Mouse (Mus musculus) E14TG2a.4 (cell line): ENCODE data around the gene Hoxa5.
A peak's percentile ranks its signal among the peaks of the same experiment; 100 is the strongest.

ENCODE experiments used
- H3K27me3 ChIP-seq: 2 replicates; pipeline ENCODE4 v1.6.1; 2014; ENCODE audit warnings: low read length, control low read depth; ENCODE audit not compliant: insufficient read depth
- H3K36me3 ChIP-seq: 2 replicates; pipeline ENCODE4 v1.6.1; 2014; ENCODE audit warnings: low read length, control low read depth; ENCODE audit not compliant: insufficient read depth
- H3K4me1 ChIP-seq: replicated peaks from 2 replicates; pipeline ENCODE4 v1.6.1; 2014; ENCODE audit warnings: low read depth, low read length, control low read depth
- H3K4me3 ChIP-seq: replicated peaks from 2 replicates; pipeline ENCODE4 v1.5.1; 2014; ENCODE audit warnings: mild to moderate bottlenecking, low read length
- H3K9me3 ChIP-seq: 2 replicates; pipeline ENCODE4 v1.6.1; 2014; ENCODE audit warnings: low read length, control low read depth
- CTCF ChIP-seq: conservative IDR thresholded peaks from 2 replicates; pipeline ENCODE4 v1.5.1; 2014; ENCODE audit warnings: low read length
- NANOG ChIP-seq: IDR thresholded peaks from 2 replicates; pipeline ENCODE4 v1.6.1; 2014; ENCODE audit warnings: borderline replicate concordance, low read length, mixed read lengths
- POU5F1 ChIP-seq: IDR thresholded peaks from 2 replicates; pipeline ENCODE4 v1.6.1; 2014; ENCODE audit warnings: low read length, borderline replicate concordance

Gene Hoxa5

DNA sequence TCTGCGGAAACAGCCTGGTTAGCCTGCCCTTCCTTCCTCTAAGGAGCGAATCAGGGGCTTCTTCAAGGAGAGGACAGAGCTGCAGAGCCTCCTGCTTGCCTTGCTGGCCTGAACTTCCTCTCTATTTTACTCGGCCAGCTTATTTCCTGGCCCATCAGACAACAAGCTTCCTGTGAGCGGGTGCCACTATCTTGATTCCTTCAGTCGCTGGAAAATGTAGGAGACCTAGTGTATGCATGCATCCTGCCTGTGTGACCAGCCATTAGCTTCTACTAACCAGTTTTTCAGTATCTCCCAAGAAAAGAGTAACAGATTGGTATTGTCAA, 33.5 kb downstream of the Hoxa5 start:
- Histone ChIP-seq H3K4me1 (peaks cover 52% of the 10 kb centered on the region), H3K36me3 (no peaks in the 10 kb centered on the region), H3K27me3 (peaks cover 94% of the 10 kb centered on the region), H3K4me3 (peak overlapping the region; percentile 50), H3K9me3 (no peaks in the 10 kb centered on the region; the same call in 1 of the 2 replicates)
- TF ChIP-seq POU5F1, result no peak
- no peak for TF ChIP-seq CTCF
- TF ChIP-seq NANOG, result no peak

DNA sequence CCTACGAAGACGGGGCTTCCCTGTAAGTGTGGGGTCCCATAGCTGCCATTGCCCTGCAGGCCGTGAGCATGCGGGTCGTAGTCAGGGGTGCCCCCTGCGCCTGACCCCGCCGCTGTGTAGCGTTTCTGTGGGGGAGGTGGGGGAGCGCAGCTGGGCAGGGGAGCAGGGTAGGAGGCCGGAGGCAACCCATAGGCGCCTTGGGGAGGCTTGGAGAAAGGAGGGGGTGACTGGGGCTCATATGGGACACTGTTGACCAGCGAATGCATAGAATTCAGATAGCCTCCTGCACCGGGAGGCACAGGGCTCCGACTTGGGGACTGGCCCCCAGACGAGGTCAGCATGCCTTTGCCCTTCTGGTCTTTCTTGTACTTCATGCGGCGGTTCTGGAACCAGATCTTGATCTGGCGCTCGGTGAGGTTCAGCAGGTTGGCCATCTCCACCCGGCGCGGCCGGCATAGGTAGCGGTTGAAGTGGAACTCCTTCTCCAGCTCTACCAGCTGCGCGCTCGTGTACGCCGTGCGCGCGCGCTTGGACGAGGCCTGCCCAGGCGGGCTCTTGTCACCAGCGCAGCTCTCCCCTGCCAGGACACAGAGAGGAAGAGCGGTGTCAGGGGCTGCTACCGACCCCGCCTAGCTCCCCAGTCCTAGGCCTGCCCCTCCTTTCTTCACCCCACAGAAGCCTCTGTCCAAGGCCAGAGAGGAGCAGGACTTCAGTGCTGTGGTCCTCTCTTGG, 34.1 kb downstream of the Hoxa5 start:
- Histone ChIP-seq H3K27me3 (peaks cover 97% of the 10 kb centered on the region), H3K4me3 (peak overlapping the region; percentile 50), H3K9me3 (no peaks in the 10 kb centered on the region; the same call in 1 of the 2 replicates), H3K36me3 (no peaks in the 10 kb centered on the region), H3K4me1 (peaks cover 57% of the 10 kb centered on the region)
- no peak for TF ChIP-seq NANOG
- TF ChIP-seq CTCF, result no peak
- no peak for TF ChIP-seq POU5F1

DNA sequence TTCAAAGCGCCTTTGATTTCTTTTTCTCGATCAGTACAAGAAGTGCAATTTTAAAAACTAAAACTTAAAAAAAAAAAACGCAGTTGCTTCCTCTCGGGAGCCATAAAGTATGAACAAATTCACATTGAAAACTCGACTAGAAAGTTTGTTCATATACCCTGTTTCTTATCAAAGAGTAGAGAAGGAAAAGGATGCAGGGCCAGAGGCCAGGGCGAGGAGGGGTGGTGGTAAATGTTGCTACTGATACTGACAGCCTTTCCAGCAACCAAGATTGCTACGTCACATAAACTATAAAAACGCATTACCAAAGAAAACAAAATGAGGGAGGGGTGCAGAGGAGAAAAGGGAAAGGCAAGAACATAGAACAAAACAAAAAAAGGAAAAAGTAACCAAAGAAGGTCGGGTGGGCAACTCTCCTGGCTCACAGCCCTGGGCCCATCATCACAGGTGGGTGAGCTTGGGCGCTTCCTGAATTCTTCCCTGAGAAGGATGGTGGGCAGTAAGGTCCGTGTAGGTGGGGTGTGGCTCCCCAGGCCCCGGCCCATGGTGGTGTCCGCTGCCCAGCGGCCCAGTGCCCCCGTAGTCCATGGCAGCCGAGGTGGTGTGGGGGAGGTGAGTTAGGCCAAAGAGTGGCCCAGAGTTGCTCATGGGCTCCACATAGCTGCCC, 34.8 kb downstream of the Hoxa5 start:
- no peaks in the 10 kb centered on the region for H3K36me3 ChIP-seq
- no peaks in the 10 kb centered on the region; the same call in 1 of the 2 replicates for H3K9me3 ChIP-seq
- TF ChIP-seq POU5F1, result no peak
- no peak for TF ChIP-seq CTCF
- no peak for TF ChIP-seq NANOG
- peak overlapping the region; percentile 50; the same call in 1 of the 2 replicates for H3K4me3 ChIP-seq
- H3K4me1 ChIP-seq, result peaks cover 59% of the 10 kb centered on the region
- H3K27me3 ChIP-seq, result peaks cover 97% of the 10 kb centered on the region

DNA sequence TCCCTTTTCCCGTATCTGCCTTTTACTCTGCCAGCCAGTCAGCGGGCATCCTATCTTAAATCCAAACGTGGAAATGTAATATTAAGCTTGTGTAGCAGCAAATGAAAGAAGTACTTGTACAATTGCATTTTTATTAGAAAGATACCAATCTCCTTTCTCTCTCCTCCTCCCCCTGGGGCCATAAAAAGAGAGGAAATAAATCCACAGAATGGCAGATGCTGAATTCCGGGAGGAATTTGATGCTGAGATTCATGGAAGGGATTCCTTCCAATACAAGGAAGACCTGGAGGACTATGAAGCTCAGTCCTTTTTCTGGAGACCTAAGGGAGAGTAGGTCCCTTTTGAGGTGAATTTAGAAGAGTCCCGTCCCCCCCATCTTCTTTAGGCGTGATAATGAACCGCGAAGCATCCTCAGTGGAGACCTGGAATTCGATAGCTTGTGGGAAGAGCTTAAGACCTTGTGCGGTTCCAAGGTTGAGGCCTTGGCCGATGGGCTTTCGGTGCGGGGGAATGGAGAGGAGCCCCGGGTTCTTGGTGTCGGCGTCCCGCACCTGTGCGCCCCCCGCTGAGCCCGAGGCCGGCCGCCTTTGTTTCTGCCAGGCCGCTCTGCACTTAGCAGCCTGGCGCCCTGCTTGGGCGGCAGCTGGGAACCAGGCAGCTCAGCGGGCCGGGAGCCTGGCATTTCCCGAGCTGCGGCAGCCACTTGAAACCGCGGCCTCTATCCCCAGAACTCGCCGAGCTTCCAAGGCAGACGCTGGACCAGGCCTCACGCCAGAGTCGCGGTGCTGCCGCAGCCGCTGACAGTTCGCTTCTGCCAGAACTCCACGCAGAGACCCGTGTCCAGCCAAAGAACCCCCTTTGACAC, 36.0 kb downstream of the Hoxa5 start:
- TF ChIP-seq NANOG (no peak), CTCF (no peak), POU5F1 (no peak)
- no peaks in the 10 kb centered on the region for H3K36me3 ChIP-seq
- H3K9me3 ChIP-seq, result no peaks in the 10 kb centered on the region; the same call in 1 of the 2 replicates
- peaks cover 99% of the 10 kb centered on the region for H3K27me3 ChIP-seq
- peak overlapping the region; percentile 41 for H3K4me3 ChIP-seq
- peaks cover 69% of the 10 kb centered on the region for H3K4me1 ChIP-seq

DNA sequence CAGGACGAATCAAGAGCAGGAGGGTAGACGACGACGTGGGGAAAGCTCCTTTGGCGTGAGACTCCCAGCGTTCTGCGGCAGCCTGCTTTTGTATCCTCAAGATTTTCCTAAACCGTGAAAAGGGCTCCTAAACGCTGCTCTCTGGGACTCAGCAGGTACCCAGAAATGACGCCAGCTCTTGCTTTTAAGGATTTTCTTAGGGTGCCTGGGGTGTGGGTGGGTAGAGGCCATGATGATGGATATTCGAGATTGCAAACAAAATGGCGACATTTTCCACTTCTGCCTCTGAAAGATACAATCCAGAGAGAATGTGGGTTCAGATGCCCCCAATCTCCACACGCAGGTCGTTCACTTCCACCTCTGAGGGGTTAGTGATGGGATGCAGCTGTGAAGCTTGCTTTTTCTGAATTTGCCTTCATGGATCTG, 36.6 kb downstream of the Hoxa5 start:
- Histone ChIP-seq H3K9me3 (no peaks in the 10 kb centered on the region; the same call in 1 of the 2 replicates), H3K4me1 (peaks cover 73% of the 10 kb centered on the region), H3K27me3 (peaks cover 99% of the 10 kb centered on the region), H3K36me3 (no peaks in the 10 kb centered on the region), H3K4me3 (no peak overlapping the region)
- TF ChIP-seq NANOG, result no peak
- no peak for TF ChIP-seq CTCF
- no peak for TF ChIP-seq POU5F1

DNA sequence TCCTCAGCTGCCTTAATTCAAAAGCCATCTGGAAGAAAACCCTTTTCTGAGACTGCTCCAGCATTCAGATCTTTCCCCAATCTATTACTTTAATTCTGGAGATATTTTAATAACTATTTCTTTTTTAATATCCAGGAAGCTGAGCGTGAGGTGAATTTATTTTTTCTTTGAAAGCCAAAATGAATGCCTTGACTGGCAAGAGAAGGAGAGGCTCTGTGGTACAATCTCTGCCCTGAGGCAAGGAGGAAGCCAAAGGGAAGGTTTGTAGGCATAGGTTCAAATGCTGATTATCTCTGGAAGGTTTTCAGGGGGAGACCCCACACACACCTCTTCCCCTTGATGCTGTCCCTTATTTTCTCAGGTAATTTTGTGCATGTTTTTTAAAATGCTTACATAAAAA, 37.2 kb downstream of the Hoxa5 start:
- no peaks in the 10 kb centered on the region; the same call in 1 of the 2 replicates for H3K9me3 ChIP-seq
- no peaks in the 10 kb centered on the region for H3K36me3 ChIP-seq
- TF ChIP-seq CTCF (no peak), NANOG (no peak), POU5F1 (no peak)
- peaks cover 71% of the 10 kb centered on the region for H3K4me1 ChIP-seq
- peaks cover 97% of the 10 kb centered on the region for H3K27me3 ChIP-seq
- no peak overlapping the region for H3K4me3 ChIP-seq

DNA sequence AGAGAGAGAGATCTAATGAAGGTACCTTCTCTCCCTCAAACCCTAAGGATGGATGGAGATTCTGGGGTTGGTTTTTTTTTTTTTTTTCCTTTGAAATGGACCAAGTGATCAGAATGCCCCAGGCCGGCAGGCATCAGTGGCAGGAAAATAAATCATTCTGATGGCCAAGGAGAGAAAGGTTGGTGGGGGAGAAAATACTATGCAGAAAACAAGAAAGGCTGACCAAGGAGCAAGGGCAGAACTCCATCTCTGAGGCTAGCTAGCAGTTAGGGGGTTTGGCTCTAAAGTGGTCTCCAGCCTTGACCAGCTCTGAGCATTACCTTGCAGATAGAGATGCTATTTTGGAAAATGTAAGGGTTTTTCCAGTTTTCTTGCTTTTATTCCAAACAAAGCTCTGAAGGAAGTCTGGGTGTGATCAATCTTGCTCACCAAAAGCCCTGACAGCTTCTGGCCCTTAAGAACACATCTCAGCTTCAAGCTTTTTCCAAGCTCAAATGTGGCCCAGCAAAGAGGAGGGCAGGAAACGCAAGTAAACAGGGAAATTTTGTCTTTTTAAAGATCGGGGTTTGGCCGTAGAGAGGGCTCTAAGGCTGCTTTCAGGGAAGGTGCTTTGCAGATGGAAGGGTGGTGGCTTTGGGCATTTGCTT, 37.8 kb downstream of the Hoxa5 start:
- TF ChIP-seq POU5F1 (no peak), NANOG (no peak), CTCF (no peak)
- Histone ChIP-seq H3K27me3 (peaks cover 97% of the 10 kb centered on the region), H3K4me3 (no peak overlapping the region), H3K36me3 (no peaks in the 10 kb centered on the region), H3K4me1 (peaks cover 67% of the 10 kb centered on the region), H3K9me3 (no peaks in the 10 kb centered on the region; the same call in 1 of the 2 replicates)
